Mouse (Mus musculus) lung, postnatal 0 days (tissue): Measurements from ENCODE around the gene Tmem210.

Experiments
- CTCF ChIP-seq: IDR thresholded peaks from 2 replicates; pipeline ENCODE4 v1.5.1; 2016; ENCODE audit warnings: antibody characterized with exemption, mild to moderate bottlenecking
- EP300 ChIP-seq: IDR thresholded peaks from 2 replicates; pipeline ENCODE4 v1.6.1; 2016; ENCODE audit warnings: antibody characterized with exemption, mild to moderate bottlenecking, control low read depth

DNA sequence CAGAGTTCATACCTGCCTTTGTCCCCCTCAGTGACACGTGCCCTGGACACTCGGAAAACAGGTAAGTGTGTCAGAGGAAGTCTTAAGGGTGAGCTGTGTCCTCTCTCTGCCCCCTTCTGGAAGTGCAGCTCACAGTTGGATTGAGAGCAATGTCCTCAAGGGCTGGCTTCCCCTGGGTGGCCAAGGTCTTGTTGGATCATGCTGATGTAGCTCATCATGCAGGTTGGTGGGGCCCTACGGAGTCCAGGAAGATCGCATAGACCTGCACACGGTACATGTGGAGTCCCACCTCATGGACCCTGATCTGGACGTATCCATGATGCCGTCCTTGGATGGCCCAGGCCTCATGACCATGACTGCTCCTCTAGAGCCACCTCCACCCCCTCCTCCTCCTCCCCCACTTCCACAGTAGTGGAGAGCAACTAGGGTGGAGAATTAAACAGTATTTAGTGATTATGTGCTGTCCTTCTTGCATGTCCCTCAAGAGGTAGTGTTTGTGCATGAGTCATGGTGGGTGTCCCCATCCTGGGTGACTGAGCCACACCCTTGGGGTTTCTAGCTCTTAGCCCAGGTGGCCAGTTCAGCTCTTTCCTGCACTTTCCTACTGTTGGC, 895 bp downstream of the Tmem210 start:
- TF ChIP-seq CTCF (no peak), EP300 (no peak)
